Comparison of ENCODE assay signal across 11 mouse cellular contexts in the genomic region with DNA sequence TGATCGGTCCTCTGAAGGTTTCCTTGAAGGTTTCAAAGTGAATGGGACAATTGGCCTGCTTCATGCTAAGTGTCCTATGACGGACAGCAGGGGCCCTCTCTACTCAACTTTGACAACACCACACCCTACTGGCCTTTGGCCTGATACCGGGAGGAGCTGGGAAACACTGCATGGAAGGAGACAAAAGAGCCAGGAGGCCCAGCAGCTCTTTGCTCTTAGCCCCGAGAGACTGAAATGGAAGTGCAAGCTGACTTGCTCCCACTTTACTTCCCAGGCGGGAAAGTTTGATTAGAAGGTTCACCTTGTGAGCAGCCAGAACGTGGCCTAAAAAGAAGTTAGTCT. TPM values are rescaled to one million over a fixed set of nuclear protein-coding genes. Genes with fewer than 3 reads are reported as not detected.
DNase-seq lines count a peak whose midpoint lies in the region; ATAC-seq and TF ChIP-seq lines count a peak whose summit lies in the region.
"Had no signal": no experiment of that assay in that cellular context is flagged by ENCODE, and none has a peak within 500 bp of the region (broad histone marks: within the 10 kb centered on the region; RNA-seq: fewer than 3 reads in every experiment).

No protein-coding gene starts in this region.

- H3K4me1 ChIP-seq in heart, embryonic 12.5 days (replicated peaks): peaks cover 15% of the 10 kb centered on the region; the same call in 1 of the 2 replicates
- H3K4me1 ChIP-seq in heart, adult 2 months (ENCODE audit: control insufficient read depth, insufficient read depth, low read length): no peaks in the 10 kb centered on the region
- peaks cover 18% of the 10 kb centered on the region for H3K4me1 ChIP-seq in E14TG2a.4 (replicated peaks; ENCODE audit: low read depth, low read length)

- H3K79me2 ChIP-seq in heart, adult 2 months (replicated peaks; ENCODE audit: control insufficient read depth, insufficient read depth, low read length): no peaks in the 10 kb centered on the region

- no peak overlapping the region for H3K9ac ChIP-seq in heart, embryonic 12.5 days
- no peak overlapping the region for H3K9ac ChIP-seq in heart, adult 2 months (ENCODE audit: low read depth, low read length)

- H3K4me2 ChIP-seq in heart, embryonic 12.5 days: peak overlapping the region; percentile 91

- no peaks in the 10 kb centered on the region for H3K9me3 ChIP-seq in heart, embryonic 12.5 days (replicated peaks)
- H3K9me3 ChIP-seq in E14TG2a.4 (ENCODE audit: low read length): peaks cover 6% of the 10 kb centered on the region

- no peak for TF ChIP-seq POLR2A in heart, adult 2 months (IDR thresholded peaks at IDR 0.05; ENCODE audit: insufficient read depth, low read depth, low read length)

- H3K27me3 ChIP-seq in heart, embryonic 12.5 days (replicated peaks): peaks cover 48% of the 10 kb centered on the region
- peaks cover 4% of the 10 kb centered on the region for H3K27me3 ChIP-seq in heart, adult 2 months (ENCODE audit: control insufficient read depth, insufficient read depth, low read length)
- H3K27me3 ChIP-seq in E14TG2a.4 (ENCODE audit: insufficient read depth, low read length): peaks cover 55% of the 10 kb centered on the region

- WGBS in heart, embryonic 12.5 days: 27% methylated on average over 6 of the region's 6 CpGs
- WGBS in heart, adult 2 months: 52% methylated on average over 6 of the region's 6 CpGs

- H3K36me3 ChIP-seq in heart, embryonic 12.5 days: no peaks in the 10 kb centered on the region
- H3K36me3 ChIP-seq in heart, adult 2 months (ENCODE audit: control insufficient read depth, insufficient read depth, low read length): no peaks in the 10 kb centered on the region
- H3K36me3 ChIP-seq in E14TG2a.4 (ENCODE audit: insufficient read depth, low read length): no peaks in the 10 kb centered on the region

- no peak for TF ChIP-seq EP300 in heart, adult 2 months (IDR thresholded peaks at IDR 0.05; ENCODE audit: insufficient read depth, low read depth, low read length)

- DNase-seq in heart, adult 2 months: no peak
- DNase-seq in layer of hippocampus, adult 2 months (ENCODE audit: low spot score in 2 of 2): no peak
- no peak for DNase-seq in layer of hippocampus, postnatal 10 days (ENCODE audit: low spot score in 2 of 2)
- no peak for DNase-seq in natural killer cell, adult 2 months (ENCODE audit: low spot score in 2 of 2)
- DNase-seq: thymus, adult 18-20 months had no signal

- no peak overlapping the region for H3K4me3 ChIP-seq in heart, embryonic 12.5 days
- H3K4me3 ChIP-seq in heart, adult 2 months: no peak overlapping the region
- no peak overlapping the region for H3K4me3 ChIP-seq in layer of hippocampus, adult 2 months
- 0 out of 2 replicates have a peak overlapping the region, but pooled peaks have one; percentile 51 for H3K4me3 ChIP-seq in E14TG2a.4 (replicated peaks; ENCODE audit: low read length)

- H3K27ac ChIP-seq in heart, embryonic 12.5 days (ENCODE audit: poor library complexity, severe bottlenecking): no peak overlapping the region
- no peak overlapping the region for H3K27ac ChIP-seq in heart, adult 2 months
- peak overlapping the region; percentile 86; the same call in 1 of the 2 replicates for H3K27ac ChIP-seq in layer of hippocampus, adult 2 months

- intact Hi-C loops in heart, adult 2 months (cut with DNase I): loop anchor here (10.0 kb wide), 1 partner anchor 120 kb away; no protein-coding TSS in a partner anchor

- TF ChIP-seq CTCF in heart, adult 2 months (IDR thresholded peaks at IDR 0.05): no peak
- TF ChIP-seq CTCF in layer of hippocampus, adult 2 months (conservative IDR thresholded peaks at IDR 0.05): no peak
- no peak for TF ChIP-seq CTCF in E14TG2a.4 (conservative IDR thresholded peaks at IDR 0.05; ENCODE audit: low read length)

- no peak for ATAC-seq in heart, embryonic 12.5 days (ENCODE audit: insufficient number of reproducible peaks, low FRiP score)
- peak; percentile 51; the same call in 1 of the 2 replicates for ATAC-seq in megakaryocyte progenitor cell, adult 5-6 weeks (replicated peaks; ENCODE audit: poor library complexity)
- no peak for ATAC-seq in megakaryocyte, adult 5-6 weeks (ENCODE audit: poor library complexity, severe bottlenecking)
- ATAC-seq: inflammation-experienced regulatory T-cells, adult 6 months had no signal

RNA-seq across cellular contexts. Expression of a gene that starts 0.9 kb away (rescaled TPM):
- polyA plus RNA-seq in heart, embryonic 12.5 days (2016; fragmentation: Nextera tagmentation; extraction: Ambion mirVana): 0.23 and 0.29 TPM in 2 replicates
- total RNA-seq in heart, adult 2 months (2021): under 1 TPM; 0.08 to 0.09 TPM
- 0.06 and 0.14 TPM in 2 replicates for polyA plus RNA-seq in heart, adult 2 months (2012; rRNA removed)
- total RNA-seq in layer of hippocampus, adult 2 months (2021): 100 to 1,000 TPM; 227 to 237 TPM
- total RNA-seq in layer of hippocampus, postnatal 10 days (2021): 100 to 1,000 TPM; 134 to 151 TPM
- total RNA-seq in megakaryocyte progenitor cell, adult 5-6 weeks (2015): 0.07 and 0.34 TPM in 2 replicates
- 0.07 and 0.12 TPM in 2 replicates for total RNA-seq in megakaryocyte progenitor cell, adult 5-6 weeks (2017)
- total RNA-seq in megakaryocyte, adult 5-6 weeks (2015): 0.02 and 0.23 TPM in 2 replicates
- total RNA-seq in megakaryocyte, adult 5-6 weeks (2017): 0.26 and 0.85 TPM in 2 replicates
- polyA plus RNA-seq: C2C12 had no signal

Comparison
In these comparisons a context has a peak if more than half of its experiments do, and no peak if none do; other contexts are left out.
1. RNA of a gene that starts 0.9 kb away (total RNA-seq): 227 to 237 TPM in layer of hippocampus, adult 2 months and 134 to 151 TPM in layer of hippocampus, postnatal 10 days; 0.02 to 0.85 TPM in megakaryocyte, adult 5-6 weeks, 0.07 to 0.34 TPM in megakaryocyte progenitor cell, adult 5-6 weeks and 0.08 to 0.09 TPM in heart, adult 2 months; every median in the first group is over 10 times any median in the second.